Mouse (Mus musculus): ENCODE data around the gene Capzb.

Capzb gene

GRCm38 (mm10) chr4:139209130-139209840 is 16.6 kb downstream of the Capzb start:
- no peak for DNase-seq

- DNase-seq, result no peak
Measured at GRCm38 (mm10) chr4:139211975-139212831, 19.5 kb downstream of the Capzb start.

GRCm38 (mm10) chr4:139213086-139213485 is 20.4 kb downstream of the Capzb start:
- DNase-seq, result no peak

GRCm38 (mm10) chr4:139213935-139214371 is 21.3 kb downstream of the Capzb start:
- DNase-seq, result peak; percentile 61

- DNase-seq, result no peak
Measured at GRCm38 (mm10) chr4:139216566-139216965, 23.9 kb downstream of the Capzb start.

GRCm38 (mm10) chr4:139218539-139218938 is 25.8 kb downstream of the Capzb start:
- DNase-seq, result no peak

GRCm38 (mm10) chr4:139219656-139220055 is 27.0 kb downstream of the Capzb start:
- no peak for DNase-seq

- peak; percentile 68 for DNase-seq
Measured at GRCm38 (mm10) chr4:139220978-139221377, 28.3 kb downstream of the Capzb start.

- DNase-seq, result no peak
Measured at GRCm38 (mm10) chr4:139221837-139222236, 29.1 kb downstream of the Capzb start.

GRCm38 (mm10) chr4:139225115-139225514 is 32.4 kb downstream of the Capzb start:
- no peak for DNase-seq

GRCm38 (mm10) chr4:139225944-139226343 is 33.2 kb downstream of the Capzb start:
- DNase-seq, result no peak

- DNase-seq, result no peak
Measured at GRCm38 (mm10) chr4:139226504-139227216, 34.0 kb downstream of the Capzb start.

GRCm38 (mm10) chr4:139227923-139228322 is 35.2 kb downstream of the Capzb start:
- no peak for DNase-seq

- DNase-seq, result no peak
Measured at GRCm38 (mm10) chr4:139229271-139229670, 36.6 kb downstream of the Capzb start.

- DNase-seq, result peak; percentile 48
Measured at GRCm38 (mm10) chr4:139230376-139231120, 37.8 kb downstream of the Capzb start.

GRCm38 (mm10) chr4:139231163-139231562 is 38.5 kb downstream of the Capzb start:
- no peak for DNase-seq

GRCm38 (mm10) chr4:139232479-139233145 is 39.9 kb downstream of the Capzb start:
- peak; percentile 80 for DNase-seq

- DNase-seq, result peak; percentile 28
Measured at GRCm38 (mm10) chr4:139233146-139233495, 40.4 kb downstream of the Capzb start.

- DNase-seq, result no peak
Measured at GRCm38 (mm10) chr4:139233755-139234254, 41.1 kb downstream of the Capzb start.

- DNase-seq, result no peak
Measured at GRCm38 (mm10) chr4:139234261-139234660, 41.6 kb downstream of the Capzb start.

- DNase-seq, result no peak
Measured at GRCm38 (mm10) chr4:139235556-139235955, 42.9 kb downstream of the Capzb start.

GRCm38 (mm10) chr4:139238612-139239011 is 45.9 kb downstream of the Capzb start:
- DNase-seq, result no peak
